Mouse (Mus musculus): ENCODE data around the gene Esp8.
"Not testable (repeated sequence)": the region's sequence is repeated elsewhere in the genome, so short reads cannot be mapped to it uniquely, and the experiment has no call there.

Esp8 gene

GRCm38 (mm10) chr17:40519818-40520217 lies at the start of gene Esp8:
Gene Esp8, plus strand, starts transcription at chr17:40520022.
- DNase-seq (ENCODE audit: low spot score) = no peak

DNA sequence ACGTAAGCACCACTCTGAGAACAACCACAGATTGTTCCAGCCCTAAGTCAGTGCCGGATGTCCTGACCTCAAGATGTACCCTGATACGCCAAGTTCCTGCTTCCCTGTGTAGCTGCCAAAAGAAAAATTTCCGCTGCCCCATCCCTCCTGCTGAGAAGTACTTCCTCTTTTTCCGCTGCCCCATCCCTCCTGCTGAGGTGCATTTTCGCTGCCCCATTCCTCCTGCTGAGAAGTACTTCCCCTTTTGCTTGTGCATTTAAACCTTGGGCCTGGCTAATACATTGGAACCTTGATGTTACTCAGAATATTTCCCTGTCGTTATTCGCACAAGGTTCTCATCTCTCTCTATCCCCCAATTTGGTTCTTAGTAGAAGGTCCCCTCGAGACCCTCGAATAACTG lies 36.3 kb upstream of the Esp8 start:
- DNase-seq (ENCODE audit: low spot score) = not testable (repeated sequence)

DNA sequence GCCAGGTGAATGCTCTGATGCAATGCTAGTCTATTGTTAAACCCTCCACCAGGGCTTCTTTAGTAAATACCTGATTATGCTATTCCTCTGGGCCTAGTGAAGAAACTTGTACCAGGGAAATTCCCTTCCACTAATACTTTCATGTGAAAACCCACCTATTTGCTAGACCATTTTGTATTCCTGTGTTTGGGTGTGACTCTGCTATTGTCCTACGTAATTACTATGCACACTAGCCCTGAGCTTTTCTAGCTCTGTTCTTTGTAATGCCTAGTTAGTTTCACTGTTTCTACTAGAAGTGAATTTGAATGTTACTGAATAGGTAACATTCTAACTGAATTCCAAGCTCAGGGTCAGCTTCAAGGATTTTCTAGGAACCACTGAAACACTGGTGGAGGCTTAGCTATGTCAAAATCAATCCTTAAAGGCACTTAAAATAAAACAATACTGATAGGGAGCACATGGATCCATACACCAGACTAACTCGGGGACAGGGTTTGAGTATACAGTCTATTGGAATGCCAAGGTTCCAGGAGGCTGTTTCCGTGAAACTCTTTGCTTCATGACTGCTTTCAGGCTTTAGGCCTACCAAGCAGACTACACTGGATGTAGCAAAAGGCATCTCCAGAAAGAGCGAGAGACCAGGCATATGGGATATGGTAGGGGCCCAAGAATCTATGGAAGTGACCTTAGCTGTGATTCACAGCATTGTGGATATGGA lies 24.2 kb upstream of the Esp8 start:
- DNase-seq (ENCODE audit: low spot score) = not testable (repeated sequence)

DNA sequence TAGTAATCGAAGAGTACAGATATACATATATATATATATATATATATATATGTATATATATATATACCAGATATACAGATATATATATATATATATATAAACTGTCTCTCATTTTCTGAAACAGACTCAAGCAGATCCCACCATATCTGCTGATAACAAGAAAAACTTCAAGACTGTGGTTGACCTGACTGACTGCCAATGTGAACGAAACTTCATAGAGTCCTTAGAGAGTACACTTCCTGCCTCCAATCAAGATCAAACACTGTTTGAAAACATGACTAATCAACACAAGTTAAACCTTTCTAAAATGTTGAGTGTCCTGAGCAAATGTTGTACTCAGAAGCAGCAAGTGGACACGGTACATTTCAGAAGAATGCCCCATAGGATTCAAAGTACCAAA lies 10.0 kb downstream of the Esp8 start:
- DNase-seq (ENCODE audit: low spot score) = no peak

- DNase-seq (ENCODE audit: low spot score) = no peak
Measured at GRCm38 (mm10) chr17:40531147-40531546, 11.3 kb downstream of the Esp8 start.

- not testable (repeated sequence) for DNase-seq (ENCODE audit: low spot score)
Measured at GRCm38 (mm10) chr17:40547005-40547404, 27.2 kb downstream of the Esp8 start.

GRCm38 (mm10) chr17:40553470-40553869 lies 33.6 kb downstream of the Esp8 start:
- no peak for DNase-seq (ENCODE audit: low spot score)

DNA sequence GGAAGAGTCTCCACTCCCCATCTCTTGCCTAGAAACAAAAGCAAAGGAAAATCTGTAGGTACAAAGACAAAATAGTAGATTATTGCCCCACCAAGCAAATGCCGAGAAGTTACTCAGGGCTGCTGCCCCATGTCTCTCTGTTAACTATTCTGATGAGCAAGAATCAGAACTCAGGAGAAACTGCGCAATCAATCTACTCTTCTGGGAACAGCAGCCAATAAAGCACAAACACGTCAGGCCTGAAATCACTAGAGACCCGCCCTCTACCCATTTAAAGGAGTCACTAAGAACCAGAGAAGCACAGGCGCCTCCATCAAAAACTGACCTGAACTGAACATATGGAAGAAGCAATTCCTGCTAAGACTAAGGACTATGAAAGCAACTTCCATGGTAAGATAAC lies 41.4 kb downstream of the Esp8 start, which contains the start of gene Esp6:
Gene Esp6, plus strand, starts transcription at position 301 of the 400 bp plus-strand sequence.
- no peak for DNase-seq (ENCODE audit: low spot score)
